Mouse (Mus musculus) ES-Bruce4 (cell line): ENCODE measurements around the gene Mex3d.

Experiments
- CTCF ChIP-seq: IDR thresholded peaks from one replicate; pipeline ENCODE4 v1.8.1; 2011; ENCODE audit warnings: low read depth, low read length
- EP300 ChIP-seq: IDR thresholded peaks from 2 replicates; pipeline ENCODE4 v1.6.1; 2011; ENCODE audit warnings: low read depth, low read length; ENCODE audit not compliant: insufficient read depth
- POLR2A ChIP-seq: IDR thresholded peaks from one replicate; pipeline ENCODE4 v1.8.1; 2011; ENCODE audit warnings: low read length; ENCODE audit not compliant: insufficient read depth

- peak; percentile 3 for TF ChIP-seq POLR2A
- no peak for TF ChIP-seq CTCF
- TF ChIP-seq EP300, result no peak
These were observed 48.8 kb upstream of the Mex3d start for GRCm38 (mm10) chr10:80436276-80436675.
